Mouse (Mus musculus) monocyte, adult 5-6 weeks (primary cell): ENCODE data around the gene Zfp456. TPM values are rescaled to one million over a fixed set of nuclear protein-coding genes. Genes with fewer than 3 reads are reported as not detected.
A peak's percentile ranks its signal among the peaks of the same experiment; 100 is the strongest.
"Not testable (repeated sequence)": the region's sequence is repeated elsewhere in the genome, so short reads cannot be mapped to it uniquely, and the experiment has no call there.

Experiments used
- ATAC-seq: fragments of 153-309, 156-312 bp; replicated peaks from 2 replicates; pipeline ENCODE4 v1.8.0; 2017; ENCODE audit warnings: mild to moderate bottlenecking; ENCODE audit not compliant: low TSS enrichment, insufficient number of reproducible peaks, severe bottlenecking, poor library complexity, low FRiP score
- total RNA-seq: library from RNA; stranded (forward); fragments of 200-1000, 200-491, 200-594 nt; gene quantifications from 3 replicates; pipeline ENCODE4 v1.2.3, GENCODE M21; 2017

Gene Zfp456
- total RNA-seq = 1.9 to 5.5 TPM (median 5.0 TPM) in 3 replicates

DNA sequence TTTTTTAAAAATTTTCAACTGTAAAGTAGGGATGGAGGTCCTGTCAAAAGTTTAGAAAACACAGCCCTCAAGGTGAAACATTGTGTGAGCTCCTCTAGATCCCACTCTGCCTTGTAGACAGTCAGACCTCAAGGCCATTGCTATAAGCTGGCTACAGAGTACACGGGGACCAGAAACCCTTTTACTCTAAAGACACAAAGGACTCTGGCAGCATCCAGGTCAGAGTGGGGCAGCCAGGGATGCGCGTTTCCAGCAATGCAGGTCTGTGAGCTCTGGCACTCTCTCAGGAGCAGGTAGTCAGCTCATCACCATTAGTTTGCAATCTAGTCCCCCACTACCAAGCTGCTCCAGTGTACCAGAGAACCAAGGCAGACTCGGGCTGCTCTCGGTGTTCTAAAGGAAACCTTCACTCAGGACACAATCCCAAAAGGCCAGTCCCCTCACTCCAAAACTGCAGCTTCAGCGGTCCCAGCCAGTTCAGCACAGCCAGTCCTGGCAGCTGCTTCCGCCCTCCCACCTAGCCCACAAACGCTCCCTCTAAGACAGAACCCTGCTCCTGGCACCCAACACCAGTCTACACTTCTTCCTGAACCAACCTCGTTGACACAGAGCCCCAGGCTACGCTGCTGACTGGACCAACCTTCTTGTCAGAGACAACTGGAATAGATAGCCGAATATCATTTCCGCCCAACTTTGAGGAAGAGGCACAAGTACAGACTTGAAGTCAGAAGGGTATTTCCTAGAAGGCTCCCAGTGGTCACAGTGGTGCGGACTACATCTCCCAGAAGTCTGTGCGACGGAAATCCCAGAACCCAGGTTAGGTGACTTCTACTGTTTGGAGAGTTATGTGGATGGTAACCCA lies at the start of gene Zfp456, which contains the start of gene Gm28041:
TSS of gene Zfp456 (minus strand) at position 761 of the 862 bp plus-strand sequence.
TSS of gene Gm28041 (minus strand) at position 684 of the 862 bp plus-strand sequence.
- peak; percentile 95 for ATAC-seq

DNA sequence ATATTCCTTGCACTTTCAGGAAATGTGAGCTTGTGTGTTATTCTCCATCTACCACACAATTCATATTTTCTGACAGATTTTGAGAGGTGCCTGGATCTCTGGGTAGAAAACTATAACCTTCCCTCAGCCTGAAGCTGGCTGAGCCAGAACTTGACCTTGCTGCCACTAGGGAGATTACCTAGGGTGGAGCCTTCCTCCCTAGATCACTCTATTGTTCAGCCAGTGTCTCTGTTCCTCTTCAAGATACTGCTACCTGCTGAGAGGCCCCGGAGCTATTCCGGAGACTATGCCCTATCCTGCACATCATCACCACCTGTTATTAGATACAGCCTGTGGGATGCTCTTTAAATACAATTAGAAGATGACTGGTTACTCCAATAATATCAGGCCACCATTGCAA lies 46.9 kb upstream of the Zfp456 start:
- ATAC-seq = not testable (repeated sequence)

DNA sequence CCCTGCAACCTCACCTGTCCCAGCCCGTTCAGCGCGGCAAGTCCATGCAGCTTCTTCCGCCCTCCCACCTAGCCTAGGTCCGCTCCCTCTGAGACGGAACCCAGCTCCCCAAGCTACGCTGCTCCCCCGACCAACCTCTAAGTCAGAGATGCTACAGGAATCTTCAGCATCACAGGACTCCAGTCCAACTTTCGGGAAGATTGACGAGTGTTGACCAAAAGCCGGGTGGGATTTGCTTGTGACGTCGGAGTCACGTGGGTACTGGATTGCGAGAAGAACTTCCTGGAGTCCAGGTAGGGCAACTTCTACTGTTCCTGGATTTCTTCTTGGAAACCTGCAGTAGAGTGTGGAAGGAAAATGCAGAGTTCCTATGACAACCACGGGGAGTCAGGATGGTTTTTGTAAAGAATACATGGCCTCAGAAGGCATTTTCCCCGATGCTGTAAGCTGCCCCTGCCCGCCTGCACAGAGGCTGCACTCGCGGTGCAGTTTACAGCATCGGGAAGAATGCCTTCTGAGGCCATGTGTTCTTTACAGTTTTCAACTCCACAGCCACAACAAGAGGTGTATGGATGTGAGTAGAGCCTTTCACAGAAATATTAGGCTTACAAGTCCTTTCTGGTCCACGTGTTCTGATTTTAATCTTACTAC lies 45.7 kb upstream of the Zfp456 start, which contains the start of gene Zfp459:
TSS of gene Zfp459 (minus strand) at position 212 of the 651 bp plus-strand sequence.
- ATAC-seq = peak; percentile 52; the same call in 1 of the 2 replicates

- ATAC-seq = no peak; the same call in 1 of the 2 replicates
Observed at GRCm38 (mm10) chr13:67420558-67421206, 45.1 kb upstream of the Zfp456 start.

DNA sequence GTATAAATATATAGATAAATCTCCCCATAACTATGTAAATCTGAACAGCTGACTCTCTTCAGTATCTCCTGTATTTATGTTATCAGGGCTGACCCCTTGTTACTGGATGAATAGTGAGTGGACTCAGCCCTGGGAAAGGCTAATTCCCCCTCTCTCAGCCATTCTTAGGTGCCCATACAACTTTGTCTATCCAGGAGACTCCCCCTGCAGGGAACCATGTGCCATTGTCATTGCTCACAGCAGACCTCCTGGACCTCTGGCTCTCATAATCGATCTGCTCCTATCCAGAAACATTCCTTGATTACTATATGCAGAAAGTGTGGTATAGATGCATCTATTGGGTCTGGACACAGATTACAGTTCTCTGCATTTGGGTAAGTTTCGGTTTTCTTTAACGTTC lies 41.2 kb upstream of the Zfp456 start:
- no peak for ATAC-seq

DNA sequence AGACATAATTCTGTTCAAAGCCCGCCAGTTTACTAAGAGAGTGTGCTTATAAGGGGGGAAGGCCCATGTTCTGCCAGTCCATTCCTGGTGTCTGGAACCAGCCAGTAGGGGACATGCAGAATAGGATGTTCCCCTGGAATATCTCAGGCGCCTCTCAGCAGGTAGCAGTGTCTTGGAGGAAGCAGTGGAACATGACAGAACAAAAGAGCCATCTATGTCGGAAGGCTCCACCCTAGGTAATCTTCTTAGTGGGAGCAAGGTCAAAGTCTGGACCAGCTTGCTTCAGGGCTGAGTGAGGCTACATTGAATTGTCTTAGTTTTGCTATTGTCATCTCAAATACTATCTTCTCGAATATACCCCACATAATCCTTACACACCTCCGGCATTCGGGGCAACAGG lies 40.1 kb upstream of the Zfp456 start:
- no peak for ATAC-seq

- ATAC-seq = not testable (repeated sequence)
Observed at GRCm38 (mm10) chr13:67413634-67414033, 38.0 kb upstream of the Zfp456 start.

GRCm38 (mm10) chr13:67399183-67399903 lies 23.7 kb upstream of the Zfp456 start, which contains the start of gene Zfp429:
Gene Zfp429 (minus strand): TSS chr13:67399819.
- peak; percentile 94 for ATAC-seq

DNA sequence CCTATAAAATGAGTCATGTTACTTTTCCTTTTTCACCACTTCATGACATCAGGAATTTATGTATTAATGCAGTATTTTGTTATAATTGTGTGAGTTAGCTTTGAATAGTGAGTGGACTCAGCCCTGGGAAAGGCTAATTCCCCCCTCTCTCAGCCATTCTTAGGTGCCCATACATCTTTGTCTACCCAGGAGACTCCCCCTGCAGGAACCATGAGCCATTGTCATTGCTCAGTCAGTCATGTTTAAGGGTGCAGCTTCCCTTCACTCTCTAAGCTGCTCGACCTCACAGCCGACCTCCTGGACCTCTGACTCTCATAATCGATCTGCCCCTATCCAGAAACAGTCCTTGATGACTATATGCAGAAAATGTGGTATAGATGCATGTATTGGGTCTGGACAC lies 645 bp upstream of the Zfp456 start:
- not testable (repeated sequence) for ATAC-seq

DNA sequence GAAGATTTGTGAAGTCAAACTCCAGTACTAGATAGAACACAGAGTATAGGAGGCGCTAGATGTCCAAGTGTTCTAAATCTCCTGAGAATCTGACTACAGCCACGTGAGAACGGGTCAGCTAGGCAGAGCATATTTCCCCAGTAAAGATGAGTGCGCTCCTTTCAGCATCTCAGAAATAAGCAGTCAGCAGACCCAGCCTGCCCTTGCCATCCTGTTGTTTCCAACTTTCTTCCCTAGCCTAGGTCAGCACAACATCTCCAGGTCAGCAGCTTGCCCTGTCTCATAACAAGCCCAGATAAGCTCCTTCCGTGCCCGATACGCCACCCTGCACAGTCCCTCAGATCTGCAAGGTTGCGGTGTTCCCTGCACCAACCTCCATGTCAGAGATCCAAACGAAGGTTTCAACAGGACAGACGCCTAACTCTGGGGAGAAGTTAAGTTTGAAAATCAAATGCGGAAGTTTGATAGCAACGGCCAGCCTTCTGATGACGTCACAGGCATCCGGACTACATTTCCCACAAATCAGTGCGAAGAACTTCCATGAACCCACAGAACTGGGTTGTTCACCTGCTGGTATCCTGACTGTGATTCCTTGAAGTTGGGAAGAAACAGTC lies 15.4 kb downstream of the Zfp456 start, which contains the start of the genes Gm28044 and Zfp953:
TSS of gene Gm28044 (minus strand) at position 406 of the 614 bp plus-strand sequence.
TSS of gene Zfp953 (minus strand) at position 475 of the 614 bp plus-strand sequence.
- ATAC-seq = peak; percentile 93

DNA sequence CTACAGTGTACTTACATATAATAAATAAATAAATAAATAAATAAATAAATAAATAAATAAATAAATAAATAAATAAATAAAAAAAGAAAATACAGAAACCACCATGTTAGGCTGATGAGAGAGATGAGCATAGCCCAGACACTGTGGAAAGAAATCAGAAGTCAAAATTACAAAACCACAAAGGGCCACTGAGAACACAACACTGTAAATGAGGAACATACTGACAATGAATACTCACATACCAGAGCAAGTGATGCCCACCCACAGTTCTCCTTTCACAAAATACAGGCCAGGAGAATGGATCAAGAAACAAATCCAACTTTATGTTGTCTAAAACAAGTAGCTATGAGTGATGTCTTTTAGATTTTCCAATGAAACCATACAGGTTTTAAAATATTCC lies 23.8 kb downstream of the Zfp456 start:
- ATAC-seq = no peak

DNA sequence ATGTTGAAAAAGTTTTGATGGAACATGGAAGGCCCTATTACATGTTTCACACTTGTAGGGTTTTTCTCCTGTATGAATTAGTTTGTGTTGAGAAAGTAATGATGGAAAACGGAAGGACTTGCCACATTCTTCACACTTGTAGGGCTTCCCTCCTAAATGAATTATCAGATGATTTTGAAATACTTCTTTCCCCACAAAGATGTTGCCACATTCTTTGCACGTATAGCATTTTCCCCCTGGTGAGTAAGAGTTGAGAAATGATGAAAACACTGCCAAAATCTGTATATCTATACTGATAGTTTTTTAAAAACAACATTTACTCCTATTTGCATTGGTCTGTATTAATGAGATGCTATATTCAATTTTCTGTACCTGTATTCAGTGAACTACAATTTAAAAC lies 32.2 kb downstream of the Zfp456 start:
- ATAC-seq = no peak

DNA sequence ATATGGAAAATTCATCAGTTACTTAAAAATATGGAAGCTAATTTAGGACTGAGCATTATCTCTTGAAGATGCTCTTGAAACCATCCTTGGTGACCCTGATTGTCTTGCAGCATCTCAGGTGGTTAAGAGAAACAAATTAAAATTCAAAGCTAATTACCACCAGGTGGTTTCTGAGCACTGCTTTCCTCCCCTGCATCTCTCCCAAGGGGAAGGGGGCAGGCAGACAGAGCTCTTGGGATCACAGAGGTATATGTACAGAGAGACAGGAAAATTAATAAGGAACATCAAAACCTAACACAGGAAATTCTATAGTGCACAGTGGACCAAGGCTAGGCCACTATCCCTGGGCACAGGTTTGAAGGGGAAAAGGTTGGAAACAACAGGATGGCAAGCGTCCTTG lies 42.7 kb downstream of the Zfp456 start:
- ATAC-seq = no peak

DNA sequence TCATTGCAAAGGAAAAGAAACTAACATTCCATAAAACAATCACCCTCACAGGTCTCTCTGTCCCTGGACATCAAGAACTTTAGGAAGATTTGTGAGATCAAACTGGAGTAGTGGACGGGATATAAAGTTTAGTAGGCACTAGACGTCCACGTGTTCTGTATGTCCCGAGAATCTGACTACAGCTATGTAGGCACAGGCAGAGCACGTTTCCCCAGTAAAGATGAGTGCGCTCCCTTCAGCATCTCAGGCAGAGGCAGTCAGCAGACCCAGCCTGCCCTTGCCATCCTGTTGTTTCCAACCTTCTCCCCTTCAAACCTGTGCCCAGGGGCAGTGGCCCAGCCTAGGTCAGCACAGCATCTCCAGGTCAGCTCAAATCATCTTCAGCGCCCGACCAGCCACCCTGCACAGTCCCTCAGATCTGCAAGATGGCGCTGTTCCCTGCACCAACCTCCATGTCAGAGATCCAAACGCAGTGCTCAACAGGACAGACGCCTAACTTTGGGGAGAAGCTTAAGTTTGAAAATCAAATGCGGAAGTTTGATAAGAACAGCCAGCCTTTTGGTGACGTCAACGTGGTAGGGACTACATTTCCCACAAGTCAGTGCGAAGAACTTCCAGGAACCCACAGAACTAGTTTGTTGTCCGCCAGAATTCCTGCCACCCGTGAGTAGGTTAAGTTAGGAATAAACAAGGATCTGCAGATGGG lies 43.4 kb downstream of the Zfp456 start, which contains the start of gene Zfp595:
TSS of gene Zfp595 (minus strand) at position 552 of the 706 bp plus-strand sequence.
- peak; percentile 96 for ATAC-seq
